Mouse (Mus musculus): ENCODE measurements around the gene Lfng.

DNA sequence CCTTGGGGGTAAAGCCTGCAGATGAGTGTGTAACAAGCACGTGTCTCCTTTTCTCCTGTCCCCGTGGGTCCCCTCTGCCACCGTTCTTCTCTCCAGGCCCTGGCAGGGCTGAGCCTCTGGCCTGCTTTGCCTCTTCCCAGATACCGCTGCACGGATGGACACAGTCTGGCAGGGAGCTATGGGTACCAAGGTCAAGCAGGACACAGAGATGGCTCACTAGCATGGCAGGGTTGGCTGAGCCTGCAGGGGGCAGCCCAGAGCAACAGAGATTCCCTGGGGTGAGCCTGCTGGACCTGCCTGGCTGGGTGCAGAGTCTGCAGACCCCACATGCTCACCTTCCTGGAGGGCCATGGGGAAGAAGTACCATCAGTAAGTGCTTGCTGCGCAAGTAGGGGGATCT is 41.3 kb upstream of the Lfng start:
- TF ChIP-seq POLR2A (IDR thresholded peaks at IDR 0.05; ENCODE audit: insufficient read depth, low read depth, low read length) (no peak), CTCF (IDR thresholded peaks at IDR 0.05; ENCODE audit: insufficient read depth, low read depth, low read length) (peak; percentile 46; the same call in 1 of the 2 replicates)
